Mouse (Mus musculus): Measurements from ENCODE around the gene Tnfsf4. TPM values are rescaled to one million over a fixed set of nuclear protein-coding genes. Genes with fewer than 3 reads are reported as not detected.

Tnfsf4 gene
- polyA plus RNA-seq, 2 experiments from 2014 or later, result 0.35 to 1.3 TPM

GRCm38 (mm10) chr1:161463388-161464085, 68.3 kb downstream of the Tnfsf4 start:
- no peak for ATAC-seq

Other genes with a start within 250 kb of the Tnfsf4 start
- not detected for gene Tex50, start 236.1 kb upstream of the Tnfsf4 start, polyA plus RNA-seq (2017; shearing (Covaris generic))
- gene Prdx6, start 144.2 kb upstream of the Tnfsf4 start, polyA plus RNA-seq (2017; shearing (Covaris generic)), result 100 to 1,000 TPM; 272 to 325 TPM
- gene Tnfsf18, start 99.2 kb downstream of the Tnfsf4 start, polyA plus RNA-seq (2017; shearing (Covaris generic)), result not detected